Mouse (Mus musculus): ENCODE data around the gene Kat2a.

- TF ChIP-seq CTCF (IDR thresholded peaks at IDR 0.05; ENCODE audit: borderline replicate concordance, control insufficient read depth, extremely low read depth, insufficient read depth, low read length, poor library complexity) (no peak), POLR2A (IDR thresholded peaks at IDR 0.05; ENCODE audit: control insufficient read depth, extremely low read depth, insufficient read depth, low read length, poor library complexity) (no peak)
Observed at GRCm38 (mm10) chr11:100750127-100750526, 37.9 kb upstream of the Kat2a start.

Data from thymus, adult 2 months (tissue).